Mouse (Mus musculus) ES-Bruce4 (cell line): ENCODE measurements at regions not wholly inside any gene's neighbourhood (a gene's known extent, or its start where the extent isn't known, plus 50 kb on each side); places are given as distances from the start of the nearest gene placed in this dataset.

Source experiments
- CTCF ChIP-seq: IDR thresholded peaks from one replicate; pipeline ENCODE4 v1.8.1; 2011; ENCODE audit warnings: low read depth, low read length
- EP300 ChIP-seq: IDR thresholded peaks from 2 replicates; pipeline ENCODE4 v1.6.1; 2011; ENCODE audit warnings: low read depth, low read length; ENCODE audit not compliant: insufficient read depth
- POLR2A ChIP-seq: IDR thresholded peaks from one replicate; pipeline ENCODE4 v1.8.1; 2011; ENCODE audit warnings: low read length; ENCODE audit not compliant: insufficient read depth

- no peak for TF ChIP-seq CTCF
- no peak for TF ChIP-seq POLR2A
- TF ChIP-seq EP300: no peak
Measured at GRCm38 (mm10) chr10:117456427-117456826, 76.6 kb upstream of the Cpsf6 start.
